Mouse (Mus musculus) thymus, postnatal 4 days (tissue): ENCODE measurements around the gene Ttc7b.

Experiments used
- DNase-seq: peaks from one replicate; pipeline ENCODE4 v3.0.0; 2021

Gene Ttc7b

GRCm38 (mm10) chr12:100520794-100521186, at the start of gene Ttc7b:
TSS of gene Ttc7b (minus strand) at chr12:100520826.
- peak; percentile 76 for DNase-seq

GRCm38 (mm10) chr12:100568831-100569230, 48.2 kb upstream of the Ttc7b start:
- no peak for DNase-seq

- DNase-seq = no peak
Measured at GRCm38 (mm10) chr12:100568105-100568504, 47.5 kb upstream of the Ttc7b start.

GRCm38 (mm10) chr12:100567627-100568026, 47.0 kb upstream of the Ttc7b start:
- no peak for DNase-seq

GRCm38 (mm10) chr12:100553675-100554074, 33.0 kb upstream of the Ttc7b start:
- no peak for DNase-seq

- DNase-seq = no peak
Measured at GRCm38 (mm10) chr12:100551972-100552371, 31.3 kb upstream of the Ttc7b start.

GRCm38 (mm10) chr12:100544194-100544567, 23.6 kb upstream of the Ttc7b start:
- no peak for DNase-seq

GRCm38 (mm10) chr12:100543437-100544193, 23.0 kb upstream of the Ttc7b start:
- DNase-seq = no peak

GRCm38 (mm10) chr12:100542494-100542893, 21.9 kb upstream of the Ttc7b start:
- DNase-seq = no peak

- DNase-seq = no peak
Measured at GRCm38 (mm10) chr12:100542076-100542475, 21.4 kb upstream of the Ttc7b start.

- no peak for DNase-seq
Measured at GRCm38 (mm10) chr12:100539158-100539714, 18.6 kb upstream of the Ttc7b start.

GRCm38 (mm10) chr12:100538445-100539157, 18.0 kb upstream of the Ttc7b start:
- no peak for DNase-seq

- no peak for DNase-seq
Measured at GRCm38 (mm10) chr12:100537091-100537490, 16.5 kb upstream of the Ttc7b start.

GRCm38 (mm10) chr12:100535028-100535427, 14.4 kb upstream of the Ttc7b start:
- no peak for DNase-seq

- DNase-seq = no peak
Measured at GRCm38 (mm10) chr12:100534028-100534427, 13.4 kb upstream of the Ttc7b start.

GRCm38 (mm10) chr12:100533209-100533608, 12.6 kb upstream of the Ttc7b start:
- no peak for DNase-seq

GRCm38 (mm10) chr12:100531740-100532139, 11.1 kb upstream of the Ttc7b start:
- DNase-seq = no peak

- no peak for DNase-seq
Measured at GRCm38 (mm10) chr12:100530871-100531270, 10.2 kb upstream of the Ttc7b start.

- no peak for DNase-seq
Measured at GRCm38 (mm10) chr12:100529651-100530050, 9.0 kb upstream of the Ttc7b start.

GRCm38 (mm10) chr12:100529172-100529571, 8.5 kb upstream of the Ttc7b start:
- DNase-seq = no peak

GRCm38 (mm10) chr12:100528246-100528645, 7.6 kb upstream of the Ttc7b start:
- DNase-seq = no peak

GRCm38 (mm10) chr12:100527753-100528152, 7.1 kb upstream of the Ttc7b start:
- peak; percentile 66 for DNase-seq

- no peak for DNase-seq
Measured at GRCm38 (mm10) chr12:100527241-100527640, 6.6 kb upstream of the Ttc7b start.

- no peak for DNase-seq
Measured at GRCm38 (mm10) chr12:100525939-100526338, 5.3 kb upstream of the Ttc7b start.
